Mouse (Mus musculus) ES-E14 (cell line): ENCODE data around the gene Rcc2.

Source experiments
- CHD2 ChIP-seq: IDR thresholded peaks from 2 replicates; pipeline ENCODE4 v1.6.1; 2014; ENCODE audit warnings: mild to moderate bottlenecking, low read depth, low read length, inconsistent platforms
- HCFC1 ChIP-seq: IDR thresholded peaks from 2 replicates; pipeline ENCODE4 v1.6.1; 2012; ENCODE audit warnings: low read length, inconsistent platforms, borderline replicate concordance; ENCODE audit not compliant: insufficient read depth
- MAFK ChIP-seq: IDR thresholded peaks from 2 replicates; pipeline ENCODE4 v1.6.1; 2014; ENCODE audit warnings: mild to moderate bottlenecking, low read depth, low read length, inconsistent platforms; ENCODE audit not compliant: insufficient read depth
- ZC3H11A ChIP-seq: IDR thresholded peaks from 2 replicates; pipeline ENCODE4 v1.6.1; 2012; ENCODE audit warnings: low read depth, mild to moderate bottlenecking, inconsistent platforms, low read length, borderline replicate concordance
- ZNF384 ChIP-seq: IDR thresholded peaks from 2 replicates; pipeline ENCODE4 v1.6.1; 2012; ENCODE audit warnings: low read depth, low read length, inconsistent platforms

DNA sequence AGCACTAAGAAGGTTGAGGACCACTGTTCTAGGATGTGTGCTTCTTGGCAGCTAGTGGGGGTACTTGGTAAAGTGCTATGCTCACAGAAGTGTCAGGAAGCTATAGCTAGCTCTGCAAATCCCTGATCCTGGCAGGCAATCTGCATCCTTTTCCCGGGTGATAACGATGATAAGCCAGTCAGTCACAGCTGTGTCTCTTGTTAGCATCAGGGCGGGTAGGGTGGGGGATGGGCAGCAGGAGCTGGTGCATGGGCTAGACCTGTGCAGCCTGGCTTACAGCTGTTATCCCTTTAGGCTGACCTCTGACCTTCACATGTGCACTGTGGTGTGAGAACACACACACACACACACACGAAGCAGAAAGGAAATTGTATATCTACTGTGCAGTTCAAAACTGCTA is 42.7 kb downstream of the Rcc2 start:
- no peak for TF ChIP-seq ZNF384
- TF ChIP-seq HCFC1: no peak
- TF ChIP-seq MAFK: no peak
- no peak for TF ChIP-seq CHD2
- no peak for TF ChIP-seq ZC3H11A
